In genomic region chr7:19769434-19770374, GRCm38 (mm10) we compare ENCODE assay signal across 8 mouse cellular contexts. TPM values are rescaled to one million over a fixed set of nuclear protein-coding genes. Genes with fewer than 3 reads are reported as not detected.
A peak's percentile ranks its signal among the peaks of the same experiment; 100 is the strongest.
DNase-seq lines count a peak whose midpoint lies in the region; ATAC-seq and TF ChIP-seq lines count a peak whose summit lies in the region.

No protein-coding gene starts in this region.

- no peak for TF ChIP-seq EP300 in liver, postnatal 0 days (IDR thresholded peaks at IDR 0.05; ENCODE audit: low read depth)

- peak; percentile 26 for DNase-seq in embryo, embryonic 9.5 days (ENCODE audit: extremely low spot score)
- DNase-seq in embryo, embryonic 10.5 days (ENCODE audit: low spot score) = no peak
- DNase-seq in ES-CJ7 (ENCODE audit: low read depth, low spot score) = peak; percentile 47
- no peak for DNase-seq in liver, postnatal 0 days
- no peak for DNase-seq in frontal cortex, postnatal 14 days (ENCODE audit: low spot score in 2 of 2)
- DNase-seq in layer of hippocampus, adult 8-10 months (ENCODE audit: low spot score in 2 of 2) = no peak
- no peak for DNase-seq in left cerebral cortex, postnatal 14 days (ENCODE audit: low spot score in 2 of 2)

- intact Hi-C loops in left cerebral cortex, postnatal 14 days (cut with DNase I) = no loop called here

- H3K9me3 ChIP-seq in heart, embryonic 16.5 days (replicated peaks; ENCODE audit: control insufficient read depth, low read length) = no peaks in the 10 kb centered on the region
- H3K9me3 ChIP-seq in liver, postnatal 0 days (ENCODE audit: low read length) = no peaks in the 10 kb centered on the region

- WGBS in heart, embryonic 16.5 days = 7% methylated on average over 16 of the region's 16 CpGs
- WGBS in liver, postnatal 0 days (ENCODE audit: insufficient replicate concordance) = 15% methylated on average over 16 of the region's 16 CpGs

- peak; percentile 6; the same call in 1 of the 2 replicates for ATAC-seq in heart, embryonic 16.5 days (replicated peaks; ENCODE audit: extremely low read depth, insufficient read depth, low FRiP score)
- ATAC-seq in liver, postnatal 0 days = peak; percentile 31; the same call in 1 of the 2 replicates

- no peak for TF ChIP-seq CTCF in liver, postnatal 0 days (IDR thresholded peaks at IDR 0.05; ENCODE audit: low read depth)

- H3K4me3 ChIP-seq in heart, embryonic 16.5 days (ENCODE audit: low read length) = peak overlapping the region; percentile 61
- peak overlapping the region; percentile 46 for H3K4me3 ChIP-seq in liver, postnatal 0 days (ENCODE audit: low read depth, low read length)

- peak overlapping the region; percentile 79 for H3K9ac ChIP-seq in heart, embryonic 16.5 days (ENCODE audit: low read length)
- peak overlapping the region; percentile 58 for H3K9ac ChIP-seq in liver, postnatal 0 days (replicated peaks)

- H3K36me3 ChIP-seq in heart, embryonic 16.5 days (ENCODE audit: control insufficient read depth, insufficient read depth) = peaks cover 20% of the 10 kb centered on the region
- H3K36me3 ChIP-seq in liver, postnatal 0 days (replicated peaks; ENCODE audit: insufficient read depth, low read length) = no peaks in the 10 kb centered on the region

- H3K27me3 ChIP-seq in heart, embryonic 16.5 days (ENCODE audit: control insufficient read depth, insufficient read depth, low read length) = no peaks in the 10 kb centered on the region
- H3K27me3 ChIP-seq in liver, postnatal 0 days (ENCODE audit: insufficient read depth, low read length) = peaks cover 20% of the 10 kb centered on the region

- peak overlapping the region; percentile 73 for H3K27ac ChIP-seq in heart, embryonic 16.5 days (ENCODE audit: low read length)
- no peak overlapping the region for H3K27ac ChIP-seq in liver, postnatal 0 days (ENCODE audit: low read depth)

- peaks cover 29% of the 10 kb centered on the region for H3K4me1 ChIP-seq in heart, embryonic 16.5 days (ENCODE audit: control insufficient read depth, insufficient read depth, low read length)
- peaks cover 18% of the 10 kb centered on the region for H3K4me1 ChIP-seq in liver, postnatal 0 days (ENCODE audit: insufficient read depth)

- H3K4me2 ChIP-seq in heart, embryonic 16.5 days (ENCODE audit: low read depth, low read length) = peak overlapping the region; percentile 97
- peak overlapping the region; percentile 80 for H3K4me2 ChIP-seq in liver, postnatal 0 days (ENCODE audit: low read depth, low read length)

RNA-seq across cellular contexts. Expression of gene Bcam, which starts 1.1 kb away (rescaled TPM):
- 413 and 444 TPM in 2 replicates for polyA plus RNA-seq in heart, embryonic 16.5 days (2015; fragmentation: Nextera tagmentation; extraction: Ambion mirVana)
- polyA plus RNA-seq in liver, postnatal 0 days (2015; fragmentation: Nextera tagmentation; extraction: Ambion mirVana) = 8.8 and 9.3 TPM in 2 replicates
- total RNA-seq in layer of hippocampus, adult 8-10 months (2022) = 10 to 100 TPM; 11.0 to 15.2 (median 13.2) TPM
- total RNA-seq in left cerebral cortex, postnatal 14 days (2021) = 10 to 100 TPM; 10.7 to 11.0 TPM

RNA-seq across cellular contexts. Expression of gene Nectin2, which starts 19.4 kb away (rescaled TPM):
- polyA plus RNA-seq in heart, embryonic 16.5 days (2015; fragmentation: Nextera tagmentation; extraction: Ambion mirVana) = 63.5 and 76.8 TPM in 2 replicates
- 51.0 and 51.3 TPM in 2 replicates for polyA plus RNA-seq in liver, postnatal 0 days (2015; fragmentation: Nextera tagmentation; extraction: Ambion mirVana)
- total RNA-seq in layer of hippocampus, adult 8-10 months (2022) = 1 to 10 TPM; 5.7 to 8.2 (median 7.0) TPM
- total RNA-seq in left cerebral cortex, postnatal 14 days (2021) = 10 to 100 TPM; 11.6 to 15.2 TPM

RNA-seq across cellular contexts. Expression of gene Cblc, which starts 26.9 kb away (rescaled TPM):
- 1.2 and 2.0 TPM in 2 replicates for polyA plus RNA-seq in heart, embryonic 16.5 days (2015; fragmentation: Nextera tagmentation; extraction: Ambion mirVana)
- polyA plus RNA-seq in liver, postnatal 0 days (2015; fragmentation: Nextera tagmentation; extraction: Ambion mirVana) = 9.6 and 10.8 TPM in 2 replicates
- not detected for total RNA-seq in layer of hippocampus, adult 8-10 months (2022)
- total RNA-seq in left cerebral cortex, postnatal 14 days (2021) = not detected

RNA-seq across cellular contexts. Expression of gene Bcl3, which starts 52.9 kb away (rescaled TPM):
- 3.1 and 4.1 TPM in 2 replicates for polyA plus RNA-seq in heart, embryonic 16.5 days (2015; fragmentation: Nextera tagmentation; extraction: Ambion mirVana)
- 5.4 and 11.2 TPM in 2 replicates for polyA plus RNA-seq in liver, postnatal 0 days (2015; fragmentation: Nextera tagmentation; extraction: Ambion mirVana)
- total RNA-seq in layer of hippocampus, adult 8-10 months (2022) = 10 to 100 TPM in 1 of 4 experiments, 1 to 10 TPM in 1, under 1 TPM in 2; 0.75 to 11.9 (median 2.3) TPM
- 1 to 10 TPM in 1 of 2 experiments, not detected in 1; 1.2 TPM for total RNA-seq in left cerebral cortex, postnatal 14 days (2021)

RNA-seq across cellular contexts. Expression of gene Tomm40, which starts 54.5 kb away (rescaled TPM):
- 146 and 158 TPM in 2 replicates for polyA plus RNA-seq in heart, embryonic 16.5 days (2015; fragmentation: Nextera tagmentation; extraction: Ambion mirVana)
- polyA plus RNA-seq in liver, postnatal 0 days (2015; fragmentation: Nextera tagmentation; extraction: Ambion mirVana) = 81.5 and 83.6 TPM in 2 replicates
- 100 to 1,000 TPM; 104 to 112 (median 109) TPM for total RNA-seq in layer of hippocampus, adult 8-10 months (2022)
- total RNA-seq in left cerebral cortex, postnatal 14 days (2021) = 100 to 1,000 TPM; 104 to 120 TPM

Comparison
In these comparisons a context has a peak if more than half of its experiments do, and no peak if none do; other contexts are left out.
1. DNase-seq: peak in embryo, embryonic 9.5 days (single experiment) and ES-CJ7 (single experiment); none in embryo, embryonic 10.5 days (single experiment), liver, postnatal 0 days (single experiment), frontal cortex, postnatal 14 days (0 of 2), layer of hippocampus, adult 8-10 months (0 of 2) and left cerebral cortex, postnatal 14 days (0 of 2).